Mouse (Mus musculus): ENCODE results near the gene Reck. TPM values are rescaled to one million over a fixed set of nuclear protein-coding genes. Genes with fewer than 3 reads are reported as not detected.

Gene Reck
- total and polyA plus RNA-seq, 3 experiments, result 0.12 to 0.60 TPM; not detected in 1

GRCm38 (mm10) chr4:43860744-43861519 lies 14.4 kb upstream of the Reck start (continued):
- TF ChIP-seq MAFK (IDR thresholded peaks at IDR 0.05; ENCODE audit: borderline replicate concordance, low read depth, low read length) (no peak), ZKSCAN1 (IDR thresholded peaks at IDR 0.05; ENCODE audit: low read depth, low read length) (no peak)

- no peak overlapping the region for H3K9ac ChIP-seq (ENCODE audit: control insufficient read depth, low read depth, low read length, poor library complexity, severe bottlenecking)
- TF ChIP-seq GATA1 (IDR thresholded peaks at IDR 0.05; ENCODE audit: low read depth, low read length) (no peak), POLR2A (IDR thresholded peaks at IDR 0.05; ENCODE audit: control insufficient read depth in 1 of 2, insufficient read depth in 1 of 2, low read depth in 1 of 2, low read length in 2 of 2, poor library complexity in 1 of 2) (no peak), ZKSCAN1 (IDR thresholded peaks at IDR 0.05; ENCODE audit: low read depth, low read length) (no peak), USF2 (IDR thresholded peaks at IDR 0.05; ENCODE audit: borderline replicate concordance in 1 of 2, insufficient read depth in 1 of 2, low read depth in 1 of 2, low read length in 2 of 2) (no peak), POLR2AphosphoS5 (IDR thresholded peaks at IDR 0.05; ENCODE audit: borderline replicate concordance, low read depth, low read length) (no peak), E2F4 (IDR thresholded peaks at IDR 0.05; ENCODE audit: borderline replicate concordance, low read depth, low read length) (no peak), KAT2A (conservative IDR thresholded peaks at IDR 0.05; ENCODE audit: low read depth, low read length) (no peak), RCOR1 (IDR thresholded peaks at IDR 0.05; ENCODE audit: low read depth, low read length) (no peak), ZMIZ1 (IDR thresholded peaks at IDR 0.05; ENCODE audit: low read depth, low read length) (no peak), SMC3 (IDR thresholded peaks at IDR 0.05; ENCODE audit: low read depth, low read length) (peak; percentile 40), JUND (IDR thresholded peaks at IDR 0.05; ENCODE audit: low read depth, low read length) (no peak), NELFE (IDR thresholded peaks at IDR 0.05; ENCODE audit: low read depth, low read length) (no peak), MYC (IDR thresholded peaks at IDR 0.05; ENCODE audit: low read depth, low read length) (no peak), TBP (IDR thresholded peaks at IDR 0.05; ENCODE audit: low read depth, low read length) (no peak), RAD21 (IDR thresholded peaks at IDR 0.05; ENCODE audit: low read depth, low read length) (peak; percentile 31), CTCF (IDR thresholded peaks at IDR 0.05 in 2 of 3, conservative IDR thresholded peaks at IDR 0.05 in 1 of 3; ENCODE audit: control insufficient read depth in 1 of 3, insufficient read depth in 1 of 3, low read depth in 2 of 3, low read length in 3 of 3, poor library complexity in 1 of 3, severe bottlenecking in 1 of 3) (peak in 2 of 3 experiments; percentile 25 to 47; a peak in 3 of 6 replicates)
- H3K27me3 ChIP-seq (ENCODE audit: control insufficient read depth in 1 of 2, insufficient read depth in 2 of 2, low read length in 2 of 2), result peaks cover 6 to 14% of the 10 kb centered on the region in 2 experiments
- H3K27ac ChIP-seq (ENCODE audit: control insufficient read depth, low read depth, low read length), result no peak overlapping the region
- no peaks in the 10 kb centered on the region for H3K4me1 ChIP-seq (ENCODE audit: control insufficient read depth in 1 of 2, insufficient read depth in 2 of 2, low read length in 2 of 2)
- no peaks in the 10 kb centered on the region for H3K36me3 ChIP-seq (ENCODE audit: control insufficient read depth in 1 of 2, insufficient read depth in 2 of 2, low read length in 2 of 2)
- DNase-seq (ENCODE audit: low read depth, low spot score), result peak; percentile 14
- H3K79me2 ChIP-seq (ENCODE audit: control insufficient read depth, insufficient read depth, low read length, poor library complexity), result no peaks in the 10 kb centered on the region
- no peaks in the 10 kb centered on the region for H3K9me3 ChIP-seq (replicated peaks; ENCODE audit: insufficient read depth, low read length)
- H3K4me3 ChIP-seq (ENCODE audit: control insufficient read depth in 1 of 2, insufficient read depth in 1 of 2, low read depth in 2 of 2, low read length in 2 of 2), result no peak overlapping the region
These were observed 12.0 kb upstream of the Reck start for GRCm38 (mm10) chr4:43863298-43863697.

- Histone ChIP-seq H3K9ac (ENCODE audit: control insufficient read depth, low read depth, low read length, poor library complexity, severe bottlenecking) (no peak overlapping the region), H3K4me3 (ENCODE audit: control insufficient read depth in 1 of 2, insufficient read depth in 1 of 2, low read depth in 2 of 2, low read length in 2 of 2) (no peak overlapping the region), H3K9me3 (replicated peaks; ENCODE audit: insufficient read depth, low read length) (no peaks in the 10 kb centered on the region), H3K27me3 (ENCODE audit: control insufficient read depth in 1 of 2, insufficient read depth in 2 of 2, low read length in 2 of 2) (peaks cover 8 to 13% of the 10 kb centered on the region in 2 experiments), H3K79me2 (ENCODE audit: control insufficient read depth, insufficient read depth, low read length, poor library complexity) (no peaks in the 10 kb centered on the region), H3K36me3 (ENCODE audit: control insufficient read depth in 1 of 2, insufficient read depth in 2 of 2, low read length in 2 of 2) (no peaks in the 10 kb centered on the region; a peak in 1 of 4 replicates), H3K4me1 (ENCODE audit: control insufficient read depth in 1 of 2, insufficient read depth in 2 of 2, low read length in 2 of 2) (no peaks in the 10 kb centered on the region; a peak in 1 of 4 replicates), H3K27ac (ENCODE audit: control insufficient read depth, low read depth, low read length) (no peak overlapping the region)
- TF ChIP-seq POLR2AphosphoS2 (IDR thresholded peaks at IDR 0.05; ENCODE audit: low read length), result no peak
- no peak for TF ChIP-seq BHLHE40 (IDR thresholded peaks at IDR 0.05; ENCODE audit: borderline replicate concordance, low read depth, low read length)
- no peak for TF ChIP-seq NELFE (IDR thresholded peaks at IDR 0.05; ENCODE audit: low read depth, low read length)
- no peak for TF ChIP-seq MYC (IDR thresholded peaks at IDR 0.05; ENCODE audit: low read depth, low read length)
- TF ChIP-seq MAFK (IDR thresholded peaks at IDR 0.05; ENCODE audit: borderline replicate concordance, low read depth, low read length), result no peak
- TF ChIP-seq POLR2A (IDR thresholded peaks at IDR 0.05; ENCODE audit: control insufficient read depth in 1 of 2, insufficient read depth in 1 of 2, low read depth in 1 of 2, low read length in 2 of 2, poor library complexity in 1 of 2), result no peak
- no peak for TF ChIP-seq RCOR1 (IDR thresholded peaks at IDR 0.05; ENCODE audit: low read depth, low read length)
- no peak for TF ChIP-seq ZC3H11A (IDR thresholded peaks at IDR 0.05; ENCODE audit: low read depth, low read length)
- no peak for TF ChIP-seq ELF1 (IDR thresholded peaks at IDR 0.05; ENCODE audit: low read depth, low read length)
- no peak for TF ChIP-seq TAL1 (IDR thresholded peaks at IDR 0.05; ENCODE audit: low read length)
- no peak for TF ChIP-seq GATA1 (IDR thresholded peaks at IDR 0.05; ENCODE audit: low read depth, low read length)
- TF ChIP-seq TCF12 (IDR thresholded peaks at IDR 0.05; ENCODE audit: low read depth, low read length), result no peak
- TF ChIP-seq HCFC1 (IDR thresholded peaks at IDR 0.05; ENCODE audit: low read depth, low read length), result no peak
- no peak for TF ChIP-seq E2F4 (IDR thresholded peaks at IDR 0.05; ENCODE audit: borderline replicate concordance, low read depth, low read length)
- no peak for TF ChIP-seq ZMIZ1 (IDR thresholded peaks at IDR 0.05; ENCODE audit: low read depth, low read length)
- no peak for DNase-seq (ENCODE audit: low read depth, low spot score)
These were observed 5.5 kb upstream of the Reck start for GRCm38 (mm10) chr4:43869821-43870220.

All from MEL (cell line).